Mouse (Mus musculus) ES-E14 (cell line): ENCODE measurements around the gene Zfhx3.

ENCODE experiments used
- CHD2 ChIP-seq: IDR thresholded peaks from 2 replicates; pipeline ENCODE4 v1.6.1; 2014; ENCODE audit warnings: mild to moderate bottlenecking, low read depth, low read length, inconsistent platforms
- HCFC1 ChIP-seq: IDR thresholded peaks from 2 replicates; pipeline ENCODE4 v1.6.1; 2012; ENCODE audit warnings: low read length, inconsistent platforms, borderline replicate concordance; ENCODE audit not compliant: insufficient read depth
- ZC3H11A ChIP-seq: IDR thresholded peaks from 2 replicates; pipeline ENCODE4 v1.6.1; 2012; ENCODE audit warnings: low read depth, mild to moderate bottlenecking, inconsistent platforms, low read length, borderline replicate concordance
- ZNF384 ChIP-seq: IDR thresholded peaks from 2 replicates; pipeline ENCODE4 v1.6.1; 2012; ENCODE audit warnings: low read depth, low read length, inconsistent platforms

DNA sequence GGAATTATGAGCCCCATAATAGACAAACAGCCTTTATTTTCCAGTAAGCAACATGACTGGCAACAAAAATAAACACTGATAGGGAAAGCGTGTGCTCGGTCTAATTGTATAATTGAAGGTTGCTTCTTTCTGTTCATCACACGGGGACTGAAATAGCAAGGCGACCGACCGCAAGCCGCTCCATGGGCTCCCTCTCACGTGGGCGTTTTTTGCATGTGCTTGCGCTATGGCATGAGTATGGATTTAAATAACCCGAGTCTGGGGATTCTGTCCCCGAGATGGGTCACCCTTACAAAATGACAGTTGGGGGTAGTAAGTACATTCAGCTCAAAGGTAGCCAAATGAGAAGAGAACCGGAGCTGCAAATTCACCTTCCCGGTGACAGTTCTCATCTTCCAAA, 405.9 kb downstream of the Zfhx3 start:
- TF ChIP-seq HCFC1 (no peak), ZC3H11A (no peak), CHD2 (no peak), ZNF384 (no peak)
